Mouse (Mus musculus): ENCODE measurements around the gene Spp2.

- no peak for TF ChIP-seq POLR2A (IDR thresholded peaks at IDR 0.05; ENCODE audit: borderline replicate concordance, extremely low read depth, low read depth, low read length)
- no peak for TF ChIP-seq CTCF (IDR thresholded peaks at IDR 0.05; ENCODE audit: insufficient read depth, low read length)
These were observed 36.6 kb downstream of the Spp2 start for GRCm38 (mm10) chr1:88443383-88443782.
